Mouse (Mus musculus): Measurements from ENCODE around the gene Cebpzos.

The Cebpzos gene

DNA sequence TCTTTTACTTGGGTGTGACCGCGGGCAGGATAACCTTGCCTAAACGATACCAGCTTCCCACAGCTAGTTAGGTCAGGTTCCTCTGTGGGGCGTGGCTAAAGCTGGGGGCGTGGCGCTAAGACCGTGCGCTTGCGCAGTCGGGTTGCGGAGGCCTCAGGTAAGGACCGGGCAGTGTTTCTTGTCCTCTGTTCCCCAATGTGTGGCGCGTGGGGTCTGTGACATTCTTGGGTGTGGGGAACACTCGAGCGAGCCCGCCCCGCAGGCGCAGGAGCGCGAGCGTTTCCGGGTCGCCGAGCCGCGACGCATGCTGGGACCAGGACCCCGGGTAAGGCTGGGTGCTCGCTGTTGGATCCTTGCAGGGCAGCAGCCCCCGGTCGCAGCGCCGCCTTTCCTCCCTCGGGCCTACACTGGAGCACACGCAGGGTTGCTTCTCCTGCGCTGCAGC, at the start of gene Cebpzos:
Gene Cebpzos, plus strand, starts transcription at position 132 of the 445 bp plus-strand sequence.
- DNase-seq (ENCODE audit: inconsistent age in 2 of 2, low spot score in 1 of 2) = peak; percentile 89 to 95

DNA sequence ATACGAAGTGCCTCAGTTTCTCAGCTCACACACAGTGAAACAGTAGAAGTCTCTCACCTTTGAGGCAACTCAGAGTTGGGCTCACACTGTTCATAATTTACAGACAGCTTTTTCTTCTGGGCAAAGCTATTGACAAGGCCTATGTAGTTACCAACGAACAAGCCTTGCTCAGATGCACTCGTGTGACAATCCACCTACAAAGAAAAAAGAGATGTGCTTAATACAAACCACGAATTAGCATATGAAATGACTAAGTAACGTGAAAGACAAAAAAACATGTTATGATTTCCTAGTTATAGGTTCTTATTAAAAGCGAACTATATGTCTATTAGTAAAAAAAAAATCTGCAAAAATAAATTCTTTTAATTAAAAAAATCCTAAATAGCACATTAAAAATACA, 42.4 kb upstream of the Cebpzos start:
- no peak for DNase-seq (ENCODE audit: inconsistent age in 2 of 2, low spot score in 1 of 2)

DNA sequence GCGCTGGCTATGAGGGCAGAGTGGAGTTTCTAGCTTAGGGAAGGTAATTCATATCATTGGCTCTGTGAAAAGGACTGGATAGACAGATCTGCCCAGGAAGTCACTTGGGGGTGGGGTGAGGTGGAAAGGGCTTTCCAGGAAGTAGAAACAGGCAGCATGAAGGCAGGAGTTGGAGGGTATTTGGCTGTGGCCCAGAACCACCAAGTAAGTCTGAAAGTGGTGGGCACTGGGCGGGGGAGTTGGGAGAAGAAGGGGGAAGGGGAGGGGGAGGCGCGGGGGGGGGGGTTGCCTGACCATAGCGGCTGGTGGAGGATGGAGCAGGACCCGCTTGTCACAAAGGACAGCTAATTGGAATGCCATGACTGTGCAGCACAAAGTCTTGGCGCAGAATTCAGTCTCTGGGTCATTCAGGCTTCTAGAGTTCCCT, 34.4 kb upstream of the Cebpzos start:
- DNase-seq (ENCODE audit: inconsistent age in 2 of 2, low spot score in 1 of 2) = no peak

DNA sequence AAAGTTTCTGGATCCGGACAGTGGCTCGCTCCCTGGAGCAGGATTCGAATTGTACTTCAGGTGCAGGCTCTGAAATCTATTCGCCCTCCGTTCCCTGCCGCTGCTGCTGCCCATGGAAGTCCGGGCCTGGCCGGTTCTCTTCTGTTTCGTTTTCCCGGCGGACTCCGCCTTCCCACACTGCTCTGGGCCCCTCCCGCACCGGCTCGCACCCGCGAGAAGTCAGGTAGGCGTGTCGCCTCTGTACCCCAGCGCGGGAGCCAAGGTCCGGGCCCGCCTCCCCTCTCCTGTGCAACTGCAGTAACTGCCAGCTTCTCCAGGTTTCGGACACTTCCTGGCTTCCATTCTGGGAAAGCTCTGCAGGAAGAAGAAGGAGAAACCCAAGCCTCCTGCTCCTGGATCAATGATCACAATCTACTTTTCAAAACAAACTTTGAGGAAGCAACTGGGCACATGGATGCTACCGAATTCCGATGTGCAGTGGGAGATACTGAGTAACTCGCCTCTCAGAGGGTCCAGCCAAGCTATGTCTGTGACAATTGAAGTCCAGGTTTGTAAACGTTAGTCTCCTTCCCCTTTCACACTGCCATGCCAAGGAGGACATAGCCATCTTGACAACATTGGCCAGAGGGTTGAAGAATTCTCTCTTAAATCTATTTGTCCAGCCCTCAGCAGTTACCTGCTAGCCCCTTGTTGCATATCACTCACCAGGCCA, 33.7 kb upstream of the Cebpzos start, which contains the start of gene Eif2ak2:
Gene Eif2ak2, minus strand, starts transcription at position 173 of the 712 bp plus-strand sequence.
- DNase-seq (ENCODE audit: inconsistent age in 2 of 2, low spot score in 1 of 2) = peak; percentile 91 to 96

DNA sequence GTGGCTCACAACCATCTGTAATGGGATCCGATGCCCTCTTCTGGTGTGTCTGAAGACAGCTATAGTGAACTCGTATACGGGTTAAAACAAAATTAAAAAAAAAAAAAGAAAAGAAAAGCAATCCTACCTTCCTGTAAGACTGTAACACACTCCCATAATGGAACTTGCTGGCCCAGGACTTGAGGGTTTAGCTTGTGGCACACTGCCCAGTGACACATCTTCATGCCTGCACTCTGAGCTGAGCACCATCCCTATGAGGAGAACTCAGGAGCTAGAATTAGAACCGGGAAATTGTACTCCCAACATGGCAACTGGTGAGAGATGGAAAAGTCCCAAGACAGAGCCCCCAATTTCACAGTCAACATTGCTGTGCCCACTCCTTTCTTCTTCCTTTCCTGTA, 33.0 kb upstream of the Cebpzos start:
- DNase-seq (ENCODE audit: inconsistent age in 2 of 2, low spot score in 1 of 2) = peak in 1 of 2 experiments; percentile 34

DNA sequence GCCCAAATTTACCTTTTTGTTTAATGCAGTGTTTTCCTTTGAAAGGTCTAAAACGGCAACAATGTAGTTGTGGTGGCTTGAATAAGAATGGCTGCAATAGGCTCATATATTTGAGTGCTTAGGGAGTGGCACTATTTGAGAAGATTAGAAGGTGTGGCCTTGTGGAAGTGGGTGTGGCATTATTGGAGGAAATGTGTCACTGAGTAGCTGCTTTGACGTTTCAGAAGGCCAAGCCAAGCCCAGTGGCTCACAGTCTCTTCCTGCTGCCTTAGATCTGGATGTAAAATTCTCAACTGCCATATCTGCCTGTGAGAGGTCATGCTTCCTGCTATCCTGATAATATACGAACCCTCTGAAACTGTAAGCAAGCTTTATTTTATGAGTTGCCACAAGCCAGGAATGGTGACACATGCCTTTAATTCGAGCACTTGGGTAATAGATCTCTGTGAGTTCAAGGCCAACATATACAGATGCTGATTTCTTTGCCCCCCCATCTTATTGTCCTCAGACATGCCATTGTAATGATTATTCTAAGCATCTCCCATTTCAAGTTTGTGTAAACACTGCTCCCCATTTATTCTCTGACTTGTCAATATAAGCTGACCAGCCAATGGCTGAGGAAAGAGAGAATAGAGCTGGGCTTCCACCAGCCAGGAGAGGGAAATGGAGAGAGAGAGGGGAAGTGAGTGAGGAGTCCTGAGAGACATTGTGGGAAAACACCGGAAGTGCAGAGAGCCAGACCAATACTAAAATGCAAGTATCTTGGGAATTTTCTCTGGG, 30.8 kb upstream of the Cebpzos start:
- no peak for DNase-seq (ENCODE audit: inconsistent age in 2 of 2, low spot score in 1 of 2)

DNA sequence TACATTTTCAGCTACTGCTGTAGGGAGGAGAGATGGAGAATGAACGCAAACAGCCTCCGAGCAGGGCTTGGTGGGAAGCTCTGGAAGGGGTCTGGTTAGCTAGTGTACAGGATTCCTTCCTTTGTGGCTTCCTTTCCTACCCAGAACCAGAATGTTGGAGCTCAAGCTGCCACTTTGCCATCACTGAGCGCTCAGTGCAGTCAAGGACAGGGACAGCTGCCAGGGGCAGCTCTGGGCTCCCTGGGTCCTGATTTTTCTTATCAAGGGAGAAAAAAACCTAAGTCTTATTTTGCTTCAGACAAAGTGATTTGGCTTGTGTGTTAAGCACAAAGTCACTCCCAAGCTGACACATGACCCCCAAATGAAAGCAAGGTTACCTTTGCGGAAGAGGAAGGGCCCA, 27.7 kb upstream of the Cebpzos start:
- peak; percentile 27 to 67 for DNase-seq (ENCODE audit: inconsistent age in 2 of 2, low spot score in 1 of 2)

DNA sequence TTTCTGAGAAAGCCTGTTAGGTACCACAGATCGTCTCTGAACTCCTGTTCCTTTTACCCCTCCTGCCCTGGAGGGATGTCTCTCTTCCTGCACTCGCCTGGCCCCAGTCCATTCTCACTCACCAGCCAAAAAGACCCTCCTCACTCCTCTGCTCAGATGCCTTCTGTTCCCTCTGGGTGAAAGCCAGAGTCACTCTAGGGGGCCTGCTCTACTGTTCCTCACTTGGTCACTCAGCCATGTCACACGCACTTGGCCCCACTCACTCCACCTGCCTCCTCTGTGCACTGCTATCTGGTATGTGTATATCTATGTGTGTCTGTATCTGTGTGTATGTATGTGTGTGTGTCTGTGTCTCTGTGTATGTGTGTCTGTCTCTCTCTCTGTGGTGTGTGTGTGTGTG, 27.1 kb upstream of the Cebpzos start:
- DNase-seq (ENCODE audit: inconsistent age in 2 of 2, low spot score in 1 of 2) = no peak

DNA sequence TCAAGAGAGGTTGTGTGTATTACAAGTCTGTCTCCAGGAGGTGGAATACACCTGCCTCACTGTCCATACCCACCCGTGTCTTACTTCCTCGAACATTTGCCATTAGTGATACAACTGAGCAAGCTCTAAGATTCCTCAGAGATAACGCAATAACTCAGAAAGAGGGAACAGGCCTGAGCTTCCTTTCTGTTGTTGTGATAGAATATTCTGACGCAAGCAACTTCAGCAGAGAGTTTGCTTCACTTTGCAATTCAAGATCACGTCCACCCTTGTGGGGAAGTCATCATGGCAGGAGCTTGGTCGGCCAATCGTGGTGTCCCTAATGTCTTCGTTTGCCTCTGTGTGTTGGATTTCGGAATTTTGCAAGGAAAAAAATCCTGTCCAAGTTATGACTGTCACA, 25.3 kb upstream of the Cebpzos start:
- DNase-seq (ENCODE audit: inconsistent age in 2 of 2, low spot score in 1 of 2) = no peak

DNA sequence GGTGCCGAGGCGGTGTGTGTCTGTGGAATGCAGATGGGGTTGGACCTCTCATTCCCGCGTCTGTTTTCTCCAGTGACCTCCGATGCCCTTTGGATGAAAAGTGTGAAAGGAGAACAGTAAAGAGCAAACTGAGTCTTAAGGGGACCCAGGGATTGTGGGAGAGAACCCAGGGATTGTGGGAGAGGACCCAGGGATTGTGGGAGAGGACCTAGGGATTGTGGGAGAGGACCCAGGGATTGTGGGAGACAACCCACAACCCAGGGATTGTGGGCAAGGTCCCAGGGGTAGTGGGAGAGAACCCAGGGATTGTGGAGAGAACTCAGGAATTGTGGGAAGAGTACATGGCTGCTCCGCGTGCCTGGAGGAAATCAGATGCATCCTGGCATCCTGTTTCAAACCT, 21.3 kb upstream of the Cebpzos start:
- DNase-seq (ENCODE audit: inconsistent age in 2 of 2, low spot score in 1 of 2) = no peak

DNA sequence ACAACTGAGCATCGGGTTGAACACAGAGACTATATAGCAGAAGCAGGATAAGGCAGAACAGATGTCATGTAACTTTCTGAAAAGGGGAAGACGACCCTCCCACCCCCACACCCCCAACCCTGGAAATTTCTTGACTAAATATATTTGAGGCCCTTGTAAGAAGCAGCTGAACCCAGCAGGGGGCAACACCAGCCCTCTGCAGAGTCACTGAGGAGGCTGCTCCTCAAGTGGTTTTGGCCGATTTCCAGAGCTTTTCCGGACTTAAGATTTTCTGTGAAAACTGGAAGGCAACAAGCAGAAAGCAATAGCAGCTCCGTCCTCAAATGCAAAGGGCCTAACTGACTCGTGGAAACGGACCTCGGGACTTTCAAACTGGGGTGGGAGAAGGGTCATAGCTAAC, 20.9 kb upstream of the Cebpzos start:
- peak; percentile 18 to 70 for DNase-seq (ENCODE audit: inconsistent age in 2 of 2, low spot score in 1 of 2)

DNA sequence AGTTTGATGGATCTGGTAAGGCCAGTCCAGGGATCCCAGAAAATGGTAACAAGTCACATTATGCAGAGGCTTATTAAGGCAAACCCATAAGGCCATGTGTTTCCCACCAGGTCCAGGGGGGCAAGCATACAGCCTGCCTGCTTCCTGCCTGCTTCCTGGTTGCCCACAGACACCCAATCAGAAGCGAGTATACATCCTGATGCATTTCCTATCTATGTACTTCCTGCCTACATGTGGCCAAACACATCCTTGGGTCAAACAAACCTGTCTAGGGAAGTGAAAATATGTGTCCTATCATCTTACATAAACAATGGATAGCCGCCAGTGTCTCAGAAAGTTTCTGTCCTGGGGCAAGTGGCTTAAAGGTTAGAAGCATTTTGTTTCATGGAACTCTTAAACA, 13.1 kb upstream of the Cebpzos start:
- no peak for DNase-seq (ENCODE audit: inconsistent age in 2 of 2, low spot score in 1 of 2)

DNA sequence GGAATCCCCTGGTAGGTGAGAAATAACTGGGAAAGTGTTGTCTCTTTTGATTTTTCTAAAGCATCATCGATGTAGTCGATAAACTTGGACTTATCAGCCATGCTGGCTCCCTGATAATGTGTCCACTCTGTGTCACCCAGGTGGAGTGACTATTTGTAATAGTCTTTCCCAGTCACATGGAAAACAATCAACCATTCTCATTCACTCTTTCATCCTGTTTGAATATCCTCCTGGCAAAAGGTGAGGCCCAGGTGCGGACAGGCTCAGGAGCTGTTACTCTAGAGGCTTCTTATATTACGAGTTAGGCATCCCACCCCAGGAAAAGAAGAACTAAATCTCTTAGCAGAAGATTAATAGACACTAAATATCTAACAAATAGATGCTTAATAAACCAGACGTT, 9.4 kb upstream of the Cebpzos start, which contains the start of gene Sult6b1:
Gene Sult6b1, minus strand, starts transcription at position 101 of the 400 bp plus-strand sequence.
- DNase-seq (ENCODE audit: inconsistent age in 2 of 2, low spot score in 1 of 2) = no peak

DNA sequence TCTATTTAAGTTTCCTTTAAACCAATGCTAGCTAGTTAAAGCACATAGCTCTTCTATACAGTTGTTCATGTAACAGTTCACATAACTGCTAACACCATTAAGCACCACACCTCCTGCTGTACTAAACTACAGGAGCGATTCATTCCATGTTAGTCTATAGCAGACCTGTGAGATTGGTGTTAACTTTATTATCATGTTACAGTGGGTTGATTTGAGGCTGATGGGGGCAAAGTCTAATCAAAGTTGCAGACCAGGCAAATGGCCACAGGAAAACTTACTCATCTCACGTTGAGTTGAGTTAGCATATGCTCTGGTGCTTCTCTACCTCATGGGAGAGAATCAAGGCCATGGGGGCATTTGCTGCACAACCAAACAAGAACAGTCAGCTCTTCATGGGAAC, 6.9 kb upstream of the Cebpzos start:
- DNase-seq (ENCODE audit: inconsistent age in 2 of 2, low spot score in 1 of 2) = no peak

DNA sequence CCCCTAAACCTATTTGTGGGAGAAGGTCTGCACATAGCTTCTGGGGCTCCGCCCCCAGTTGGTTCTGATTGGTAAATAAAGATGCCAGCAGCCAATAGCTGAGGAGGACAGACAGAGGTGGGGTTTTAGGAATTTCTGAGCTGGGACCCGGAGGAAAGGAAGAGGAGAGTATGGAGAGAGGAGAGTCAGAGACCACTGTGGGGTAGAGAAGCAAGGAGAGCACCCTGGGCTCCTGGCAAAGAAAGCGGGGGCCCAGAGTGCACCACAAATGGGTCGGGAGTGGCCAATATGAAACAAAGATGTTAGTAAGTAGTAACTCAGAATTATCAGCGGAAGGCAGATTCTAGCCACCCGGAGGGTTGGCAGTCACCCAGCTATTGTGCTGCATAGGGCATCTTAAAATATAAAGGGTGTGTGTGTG, 3.4 kb upstream of the Cebpzos start:
- no peak for DNase-seq (ENCODE audit: inconsistent age in 2 of 2, low spot score in 1 of 2)

DNA sequence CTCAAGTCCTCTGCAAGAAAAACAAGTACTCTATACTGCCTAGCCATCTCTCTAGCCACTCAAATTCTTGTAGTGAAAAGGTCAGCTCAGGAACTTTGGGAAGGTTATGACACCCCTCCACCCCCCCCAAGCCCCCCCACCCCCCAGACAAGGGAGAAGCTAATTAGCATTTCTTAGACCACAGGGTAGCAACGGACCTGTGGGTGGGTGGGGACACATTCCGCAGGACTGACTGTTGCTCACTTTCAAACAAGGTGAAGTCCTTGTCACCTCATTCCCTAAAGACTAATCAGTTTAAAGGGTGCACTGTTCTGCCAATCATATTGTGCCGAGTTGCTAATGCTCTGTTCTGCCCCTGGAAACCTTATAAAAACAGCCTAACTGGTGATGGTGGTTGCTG, 2.4 kb upstream of the Cebpzos start:
- no peak for DNase-seq (ENCODE audit: inconsistent age in 2 of 2, low spot score in 1 of 2)

DNA sequence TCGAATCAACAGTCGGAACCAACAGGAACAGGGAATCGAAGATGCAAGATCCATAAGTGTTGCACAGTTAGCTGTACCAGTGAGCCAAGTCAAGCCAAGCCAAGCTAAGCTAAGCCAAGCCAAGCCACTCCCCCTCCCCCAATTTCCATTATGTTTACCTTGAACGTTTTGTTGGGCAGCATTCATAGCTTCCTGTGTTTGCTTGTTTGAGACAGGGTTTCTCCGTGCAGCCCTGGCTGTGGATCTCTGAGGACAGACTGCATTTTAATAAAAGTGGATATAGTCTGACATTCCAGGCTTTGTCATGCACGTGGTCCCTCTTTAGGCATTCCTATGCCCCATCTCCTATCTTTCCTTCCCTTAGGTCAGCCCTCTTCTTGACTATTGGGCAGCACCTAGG, 528 bp upstream of the Cebpzos start:
- DNase-seq (ENCODE audit: inconsistent age in 2 of 2, low spot score in 1 of 2) = no peak

DNA sequence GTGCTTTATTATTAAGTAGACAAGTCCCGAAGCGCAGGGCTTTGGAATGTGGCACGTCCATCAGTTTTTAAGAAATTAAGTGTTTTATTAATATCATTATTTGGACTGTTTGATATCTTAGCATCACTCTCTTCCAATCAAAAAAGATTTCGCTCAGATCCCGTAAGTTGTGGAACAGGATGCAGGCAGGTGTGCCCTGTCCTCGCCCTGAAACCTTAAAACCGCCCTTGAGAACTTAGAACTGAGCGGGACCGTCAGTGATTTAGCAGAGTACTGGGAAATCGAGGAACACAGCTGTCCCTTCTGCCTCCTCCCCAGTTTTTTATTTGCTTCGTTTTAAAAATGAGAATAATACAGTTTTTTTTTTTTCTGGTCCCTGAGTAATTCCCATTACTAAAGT, 599 bp downstream of the Cebpzos start:
- DNase-seq (ENCODE audit: inconsistent age in 2 of 2, low spot score in 1 of 2) = no peak

DNA sequence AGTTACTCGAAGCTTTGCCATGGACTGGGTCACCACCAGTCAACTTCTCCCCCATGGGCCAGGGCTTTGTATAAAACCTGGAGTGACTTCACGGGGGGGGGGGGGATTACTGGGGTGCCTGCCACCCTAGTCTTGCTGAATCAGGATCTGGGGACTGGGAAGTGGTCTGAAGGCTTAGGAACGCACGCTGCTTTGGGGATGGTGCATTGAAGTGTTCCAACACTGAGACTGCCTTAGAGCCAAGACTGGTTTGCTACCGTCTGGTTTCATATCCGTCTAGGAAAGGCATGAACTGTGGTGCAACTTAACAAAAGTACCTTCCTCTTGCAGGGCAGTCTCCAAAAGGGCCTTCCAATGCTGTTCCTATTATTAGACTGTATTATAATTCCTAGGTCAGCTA, 1.4 kb downstream of the Cebpzos start:
- no peak for DNase-seq (ENCODE audit: inconsistent age in 2 of 2, low spot score in 1 of 2)

DNA sequence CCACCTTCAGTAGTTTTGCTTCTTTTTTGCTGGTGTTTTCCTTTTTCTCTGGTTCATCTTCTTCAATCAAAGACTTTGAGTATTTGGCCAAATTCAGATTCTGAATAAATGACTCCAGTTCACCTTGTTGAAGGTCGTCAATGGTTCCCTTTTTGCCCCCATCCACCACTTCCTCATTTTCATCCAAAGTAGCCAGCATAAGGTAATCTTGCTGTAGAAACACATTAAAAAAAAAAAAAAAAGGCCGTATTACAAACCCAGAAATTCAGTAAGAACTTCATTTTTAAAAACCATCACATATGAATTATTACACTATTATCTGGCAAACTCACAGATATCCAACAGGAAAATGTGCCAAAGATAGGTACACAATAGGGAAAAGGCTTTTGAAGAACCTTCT, 19.6 kb downstream of the Cebpzos start:
- no peak for DNase-seq (ENCODE audit: inconsistent age in 2 of 2, low spot score in 1 of 2)

DNA sequence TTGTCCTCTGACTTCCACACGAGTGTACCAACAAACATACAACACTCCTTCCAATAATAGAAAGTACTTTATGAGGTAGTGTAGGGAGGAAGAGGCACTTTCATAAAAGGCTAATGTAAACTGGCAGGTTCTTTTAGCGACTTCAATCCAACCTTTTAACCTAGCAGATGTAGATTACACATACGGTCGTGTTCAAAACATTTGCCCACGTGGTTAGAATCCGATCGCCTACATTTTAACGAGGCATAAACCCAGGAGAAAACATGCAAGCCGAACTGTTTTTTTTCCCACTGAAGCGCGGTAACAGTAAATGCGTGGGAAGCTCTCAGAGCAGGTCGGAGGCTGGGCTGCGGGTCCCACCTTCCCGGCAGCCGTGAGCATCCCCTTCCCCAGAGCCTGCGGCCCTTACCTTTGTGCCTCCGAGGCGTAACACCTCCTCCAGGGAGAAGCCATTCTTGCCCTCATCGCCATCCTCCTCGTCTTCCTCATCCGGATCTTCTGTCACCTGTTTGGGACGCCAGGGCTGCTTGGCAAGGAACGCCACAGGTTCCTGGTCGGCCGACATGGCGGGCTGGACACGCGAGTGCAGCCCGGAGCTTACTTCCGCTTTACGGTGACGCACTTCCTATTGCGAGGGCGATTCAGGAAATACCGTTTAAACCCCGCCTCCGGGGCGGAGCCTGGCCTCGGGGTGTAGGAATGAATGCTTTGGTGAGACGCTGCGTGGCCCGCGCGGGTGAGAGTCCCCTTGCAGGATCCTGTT, 20.3 kb downstream of the Cebpzos start, which contains the start of the genes Cebpz and Ndufaf7:
Gene Cebpz, minus strand, starts transcription at position 601 of the 763 bp plus-strand sequence.
Gene Ndufaf7, plus strand, starts transcription at position 671 of the 763 bp plus-strand sequence.
- peak; percentile 97 to 99 for DNase-seq (ENCODE audit: inconsistent age in 2 of 2, low spot score in 1 of 2)

All from adrenal gland, adult (tissue).